Mouse (Mus musculus): ENCODE data around the gene Mfsd10.
"Not testable (repeated sequence)": the region's sequence is repeated elsewhere in the genome, so short reads cannot be mapped to it uniquely, and the experiment has no call there.

The Mfsd10 gene

GRCm38 (mm10) chr5:34593202-34593727, 43.7 kb downstream of the Mfsd10 start:
- DNase-seq: no peak

GRCm38 (mm10) chr5:34592666-34593065, 44.3 kb downstream of the Mfsd10 start:
- DNase-seq: no peak

DNA sequence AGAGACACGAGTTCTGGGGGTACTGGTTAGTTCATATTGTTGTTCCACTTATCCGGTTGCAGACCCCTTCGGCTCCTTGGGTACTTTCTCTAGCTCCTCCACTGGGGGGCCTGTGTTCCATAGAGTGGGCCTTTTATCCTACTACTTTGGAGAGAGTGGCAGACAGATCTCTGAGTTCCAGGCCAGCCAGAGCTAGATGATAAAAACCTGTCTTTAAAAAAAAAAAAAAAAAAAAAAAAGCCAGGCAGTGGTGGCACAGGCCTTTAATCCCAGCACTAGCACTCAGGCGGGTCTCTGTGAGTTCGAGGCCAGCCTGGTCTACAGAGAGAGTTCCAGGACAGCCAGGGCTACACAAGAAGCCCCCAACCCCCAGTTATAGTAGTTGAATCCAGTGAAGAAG, 44.8 kb downstream of the Mfsd10 start:
- not testable (repeated sequence) for DNase-seq

DNA sequence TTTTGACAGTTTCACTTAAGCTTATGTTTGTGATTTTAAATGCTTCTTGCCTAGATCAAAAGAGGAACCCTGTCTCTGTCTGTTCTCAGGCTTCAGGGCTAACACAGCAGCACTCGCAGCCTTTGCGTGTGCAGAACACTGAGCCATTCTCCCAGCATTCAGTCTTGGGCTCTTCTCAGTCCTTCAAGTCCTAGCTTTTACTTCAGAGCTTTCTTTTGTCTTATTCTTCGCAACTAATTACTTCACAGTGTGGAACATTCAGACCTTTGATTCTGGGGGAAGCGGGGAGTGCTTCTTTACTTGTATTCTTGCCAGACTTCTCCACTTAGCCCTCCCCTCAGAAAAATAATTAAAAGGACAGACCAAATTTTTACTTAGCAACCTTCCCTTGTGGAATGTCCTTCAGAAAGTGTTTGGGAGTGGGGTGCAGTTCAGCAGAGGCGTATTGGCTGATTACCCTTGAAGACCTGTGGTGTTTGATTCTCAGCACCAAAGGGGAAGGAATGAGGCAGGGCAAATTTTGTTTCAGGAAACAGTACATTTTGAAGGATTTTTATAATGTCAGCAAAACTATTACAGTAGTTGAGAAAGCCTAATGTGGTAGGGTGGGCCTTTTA, 45.5 kb downstream of the Mfsd10 start:
- DNase-seq: no peak

DNA sequence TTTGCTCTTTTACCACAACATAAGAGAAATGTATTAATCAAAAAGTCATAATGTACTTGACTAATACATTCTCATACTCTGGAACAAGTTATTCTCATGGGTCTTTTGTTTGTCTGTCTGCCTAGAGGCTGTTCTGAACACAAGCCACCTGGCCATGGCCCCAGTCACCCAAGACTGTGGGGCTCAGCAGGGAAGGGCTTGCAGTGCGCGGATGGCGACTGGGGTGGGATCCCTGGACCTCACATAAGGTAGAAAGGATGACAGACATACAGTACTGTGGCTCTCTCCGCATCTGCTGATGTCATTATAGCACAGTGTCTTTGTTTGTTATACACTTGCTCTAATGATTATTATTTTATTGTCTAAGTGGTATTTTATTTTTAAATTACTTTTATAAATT, 46.3 kb downstream of the Mfsd10 start:
- DNase-seq: no peak

GRCm38 (mm10) chr5:34590059-34590458, 47.0 kb downstream of the Mfsd10 start:
- DNase-seq: no peak

GRCm38 (mm10) chr5:34587881-34588280, 49.1 kb downstream of the Mfsd10 start:
- no peak for DNase-seq

GRCm38 (mm10) chr5:34585216-34585615, 51.8 kb downstream of the Mfsd10 start:
- no peak for DNase-seq
